Mouse (Mus musculus) forebrain, postnatal 0 days (tissue): ENCODE measurements around the gene Gm13279. TPM values are rescaled to one million over a fixed set of nuclear protein-coding genes. Genes with fewer than 3 reads are reported as not detected.
A peak's percentile ranks its signal among the peaks of the same experiment; 100 is the strongest.
"Not testable (repeated sequence)": the region's sequence is repeated elsewhere in the genome, so short reads cannot be mapped to it uniquely, and the experiment has no call there.

ENCODE experiments used
- ATAC-seq: fragments of 200-750 bp; cut with Nextera tagmentation; 2 replicates; pipeline ENCODE4 v1.8.0; 2017; ENCODE audit warnings: mild to moderate bottlenecking, moderate library complexity
- DNase-seq: peaks from one replicate; pipeline ENCODE4 v3.0.0-alpha.2; 2015
- H3K27ac ChIP-seq: fragments of 300-500 bp; sonication (generic); 2 replicates; pipeline ENCODE4 v1.5.1; 2014; ENCODE audit warnings: low read depth, mild to moderate bottlenecking, antibody characterized with exemption, low read length, moderate library complexity, mixed read lengths
- H3K27me3 ChIP-seq: fragments of 300-500 bp; sonication (generic); 2 replicates; pipeline ENCODE4 v1.6.1; 2014; ENCODE audit warnings: mild to moderate bottlenecking, low read length, mixed read lengths; ENCODE audit not compliant: insufficient read depth
- H3K36me3 ChIP-seq: fragments of 300-500 bp; sonication (generic); 2 replicates; pipeline ENCODE4 v1.6.1; 2014; ENCODE audit warnings: mild to moderate bottlenecking, moderate library complexity; ENCODE audit not compliant: insufficient read depth
- H3K4me1 ChIP-seq: fragments of 300-500 bp; sonication (generic); 2 replicates; pipeline ENCODE4 v1.6.1; 2014; ENCODE audit warnings: antibody characterized with exemption; ENCODE audit not compliant: insufficient read depth
- H3K4me2 ChIP-seq: fragments of 300-500 bp; sonication (generic); 2 replicates; pipeline ENCODE4 v1.6.1; 2014; ENCODE audit warnings: low read depth, mild to moderate bottlenecking, moderate library complexity
- H3K4me3 ChIP-seq: fragments of 300-500 bp; sonication (generic); 2 replicates; pipeline ENCODE4 v1.5.1; 2014; ENCODE audit warnings: low read depth, low read length, mixed read lengths
- H3K9ac ChIP-seq: fragments of 300-500 bp; sonication (generic); 2 replicates; pipeline ENCODE4 v1.6.1; 2014; ENCODE audit warnings: mild to moderate bottlenecking
- H3K9me3 ChIP-seq: fragments of 300-500 bp; sonication (generic); 2 replicates; pipeline ENCODE4 v1.6.1; 2016; ENCODE audit warnings: low read length
- CTCF ChIP-seq: sonication (generic); IDR thresholded peaks from 2 replicates; pipeline ENCODE4 v1.5.1; 2016; ENCODE audit warnings: antibody characterized with exemption, control low read depth, low read depth
- WGBS: fragments of 180-500 bp; shearing (Covaris S2); extraction: QIAGEN DNeasy Blood & Tissue Kit; methylation state at CpG from one replicate; pipeline ENCODE4 v1.1.7; 2014; 5-methylcytosine and 5-hydroxymethylcytosine counted together
- polyA plus RNA-seq: library from polyadenylated mRNA; unstranded; fragments of >200 nt; fragmentation: Nextera tagmentation; extraction: Ambion mirVana; gene quantifications from 2 replicates; pipeline ENCODE4 v1.2.1, GENCODE M21; 2015
- total RNA-seq: library from RNA; depleted of rRNA; stranded (reverse); fragments of >200 nt; gene quantifications from 2 replicates; pipeline ENCODE4 v1.2.3, GENCODE M21; 2014

Gm13279 gene
- total and polyA plus RNA-seq, 2 experiments from 2014 or later = not detected

GRCm38 (mm10) chr4:88815928-88816327, 18.7 kb downstream of the Gm13279 start, which contains the start of gene Ifna7:
Ifna7 (plus strand) TSS chr4:88816228.
- H3K4me2 ChIP-seq = no peak within 1 kb of the TSS
- H3K27ac ChIP-seq = no peak within 1 kb of the TSS
- H3K36me3 ChIP-seq = no peaks in the 10 kb centered on the region
- H3K4me1 ChIP-seq = no peaks in the 10 kb centered on the region
- no peaks in the 10 kb centered on the region for H3K9me3 ChIP-seq
- no peak for DNase-seq
- H3K9ac ChIP-seq = no peak within 1 kb of the TSS
- 62% methylated on average over 3 of the region's 3 CpGs for WGBS
- ATAC-seq = no peak
- no peak for TF ChIP-seq CTCF
- no peak within 1 kb of the TSS for H3K4me3 ChIP-seq
- no peaks in the 10 kb centered on the region for H3K27me3 ChIP-seq

GRCm38 (mm10) chr4:88819659-88820058, 22.5 kb downstream of the Gm13279 start, which contains the start of gene Ifna11:
Ifna11 (plus strand) TSS chr4:88819959.
- H3K27me3 ChIP-seq = no peaks in the 10 kb centered on the region
- H3K9ac ChIP-seq = no peak within 1 kb of the TSS
- H3K9me3 ChIP-seq = no peaks in the 10 kb centered on the region
- no peak for ATAC-seq
- H3K36me3 ChIP-seq = no peaks in the 10 kb centered on the region
- no peak within 1 kb of the TSS for H3K4me2 ChIP-seq
- no peak within 1 kb of the TSS for H3K4me3 ChIP-seq
- no peak for DNase-seq
- 92% methylated on average over 1 of the region's 1 CpGs for WGBS
- no peak within 1 kb of the TSS for H3K27ac ChIP-seq
- no peak for TF ChIP-seq CTCF
- no peaks in the 10 kb centered on the region for H3K4me1 ChIP-seq

DNA sequence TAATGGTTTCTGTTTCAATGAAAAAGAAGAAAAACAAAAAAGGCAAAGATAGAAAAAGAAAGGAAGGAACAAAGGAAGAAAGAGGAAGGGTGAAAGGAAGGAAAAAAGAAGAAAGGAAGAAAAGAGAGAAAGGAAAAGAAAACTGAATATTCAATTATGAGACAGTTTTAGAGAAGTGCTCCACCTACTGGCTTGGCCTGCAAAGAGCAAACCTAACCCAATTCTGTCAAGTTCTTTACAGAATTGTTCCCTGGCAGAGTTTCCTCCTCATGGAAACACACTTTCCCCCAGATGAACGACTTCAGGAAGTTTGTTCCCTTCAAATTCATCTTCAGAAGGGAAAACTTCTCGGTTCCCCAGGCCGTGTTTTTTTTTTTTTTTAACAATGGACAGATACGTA, 25.8 kb downstream of the Gm13279 start:
- H3K9me3 ChIP-seq = no peaks in the 10 kb centered on the region
- no peak overlapping the region for H3K4me3 ChIP-seq
- no peak overlapping the region for H3K9ac ChIP-seq
- TF ChIP-seq CTCF = peak; percentile 69
- DNase-seq (peak; percentile 36), ATAC-seq (no peak)
- no peaks in the 10 kb centered on the region for H3K27me3 ChIP-seq
- no peaks in the 10 kb centered on the region for H3K36me3 ChIP-seq
- H3K4me2 ChIP-seq = no peak overlapping the region
- 26% methylated on average over 4 of the region's 4 CpGs for whole genome bisulfite sequencing
- H3K27ac ChIP-seq = no peak overlapping the region
- no peaks in the 10 kb centered on the region for H3K4me1 ChIP-seq

DNA sequence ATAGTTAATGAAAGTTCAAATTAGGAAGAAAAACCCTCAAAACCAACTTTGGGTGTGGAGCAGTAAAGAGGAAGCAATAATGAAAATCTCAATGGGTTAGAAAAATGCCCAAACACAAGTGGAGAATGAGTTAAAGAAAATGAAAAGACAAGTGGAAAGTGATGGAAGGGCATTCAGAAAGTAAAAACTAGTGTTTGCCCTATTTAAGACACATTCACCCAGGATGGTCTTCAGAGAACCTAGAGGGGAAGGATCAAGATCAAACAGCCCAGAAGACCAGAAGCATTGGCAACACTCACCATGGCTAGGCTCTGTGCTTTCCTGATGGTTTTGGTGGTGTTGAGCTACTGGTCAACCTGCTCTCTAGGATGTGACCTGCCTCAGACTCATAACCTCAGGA, 29.9 kb downstream of the Gm13279 start, which contains the start of gene Ifna6:
Gene Ifna6, plus strand, starts transcription at position 301 of the 400 bp plus-strand sequence.
- H3K4me2 ChIP-seq, H3K4me3 ChIP-seq, ATAC-seq, H3K27me3 ChIP-seq, H3K9me3 ChIP-seq, DNase-seq, H3K36me3 ChIP-seq, H3K9ac ChIP-seq, H3K27ac ChIP-seq, H3K4me1 ChIP-seq: not testable (repeated sequence)

DNA sequence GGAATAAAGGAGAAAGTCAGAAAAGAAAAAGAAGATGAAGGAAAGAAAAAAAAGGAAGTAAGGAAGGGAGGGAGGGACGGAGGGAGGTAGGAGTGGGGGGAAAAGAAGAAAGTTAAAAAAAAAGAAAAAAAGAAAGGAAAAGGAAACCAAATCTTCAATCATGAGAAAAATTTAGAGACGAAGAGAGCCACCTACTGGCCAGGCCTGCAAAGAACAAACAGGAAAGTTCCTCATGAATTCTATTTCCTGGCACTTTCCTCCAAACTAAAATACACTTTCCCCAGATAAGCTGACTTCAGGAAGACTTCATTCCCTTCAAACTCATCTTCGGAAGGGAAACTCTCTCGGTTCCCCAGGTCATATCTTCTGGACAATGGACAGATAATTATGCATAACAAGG, 33.3 kb downstream of the Gm13279 start:
- peak; percentile 66 for TF ChIP-seq CTCF
- H3K4me3 ChIP-seq = no peak overlapping the region
- H3K27ac ChIP-seq = no peak overlapping the region
- H3K4me1 ChIP-seq = no peaks in the 10 kb centered on the region
- ATAC-seq = no peak
- H3K4me2 ChIP-seq = no peak overlapping the region
- no peak overlapping the region for H3K9ac ChIP-seq
- WGBS = 22% methylated on average over 4 of the region's 4 CpGs
- H3K9me3 ChIP-seq = no peaks in the 10 kb centered on the region
- peak; percentile 57 for DNase-seq
- no peaks in the 10 kb centered on the region for H3K27me3 ChIP-seq
- H3K36me3 ChIP-seq = no peaks in the 10 kb centered on the region

GRCm38 (mm10) chr4:88835225-88835624, 38.0 kb downstream of the Gm13279 start, which contains the start of gene Ifna5:
Ifna5 (plus strand) TSS chr4:88835525.
- not testable (repeated sequence) for H3K4me3 ChIP-seq, H3K27me3 ChIP-seq, H3K36me3 ChIP-seq, H3K4me2 ChIP-seq, DNase-seq, H3K27ac ChIP-seq, H3K4me1 ChIP-seq, H3K9ac ChIP-seq, H3K9me3 ChIP-seq, ATAC-seq
- WGBS = 78% methylated on average over 1 of the region's 1 CpGs

DNA sequence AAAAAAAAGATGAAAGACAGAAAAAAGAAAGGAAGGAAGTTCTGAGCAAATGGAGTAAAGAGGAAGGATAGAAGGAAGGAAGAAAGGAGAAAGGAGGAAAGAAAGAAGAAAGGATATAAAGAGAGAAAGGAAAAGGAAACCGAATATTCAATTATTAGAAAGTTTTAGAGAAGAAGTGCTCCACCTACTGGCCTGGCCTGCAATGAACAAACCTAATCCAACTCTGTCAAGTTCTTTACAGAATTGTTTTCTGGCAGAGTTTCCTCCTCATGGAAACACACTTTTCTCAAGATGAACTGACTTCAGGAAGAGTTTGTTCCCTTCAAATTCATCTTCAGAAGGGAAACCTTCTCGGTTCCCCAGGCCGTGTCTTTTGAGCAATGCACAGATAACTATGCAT, 41.6 kb downstream of the Gm13279 start:
- no peak for ATAC-seq
- H3K9ac ChIP-seq = no peak overlapping the region
- H3K27ac ChIP-seq = no peak overlapping the region
- H3K4me3 ChIP-seq = no peak overlapping the region
- no peaks in the 10 kb centered on the region for H3K27me3 ChIP-seq
- TF ChIP-seq CTCF = peak; percentile 58
- no peak for DNase-seq
- H3K4me1 ChIP-seq = no peaks in the 10 kb centered on the region
- no peaks in the 10 kb centered on the region for H3K9me3 ChIP-seq
- 41% methylated on average over 3 of the region's 3 CpGs for WGBS
- no peaks in the 10 kb centered on the region for H3K36me3 ChIP-seq
- no peak overlapping the region for H3K4me2 ChIP-seq

- 65% methylated on average over 3 of the region's 3 CpGs for WGBS
- TF ChIP-seq CTCF = no peak
- H3K4me2 ChIP-seq = no peak overlapping the region
- H3K27ac ChIP-seq = no peak overlapping the region
- no peak overlapping the region for H3K4me3 ChIP-seq
- no peaks in the 10 kb centered on the region for H3K9me3 ChIP-seq
- DNase-seq = no peak
- ATAC-seq = no peak
- H3K4me1 ChIP-seq = no peaks in the 10 kb centered on the region
- no peak overlapping the region for H3K9ac ChIP-seq
- H3K36me3 ChIP-seq = no peaks in the 10 kb centered on the region
- H3K27me3 ChIP-seq = no peaks in the 10 kb centered on the region
Measured at GRCm38 (mm10) chr4:88840058-88840457, 42.9 kb downstream of the Gm13279 start.
